Mouse (Mus musculus): Measurements from ENCODE around the gene Spint4.

- TF ChIP-seq CTCF (IDR thresholded peaks at IDR 0.05; ENCODE audit: low read depth) (no peak), EP300 (IDR thresholded peaks at IDR 0.05; ENCODE audit: low read depth) (no peak)
Measured at GRCm38 (mm10) chr2:164676103-164676502, 22.2 kb upstream of the Spint4 start.
